Mouse (Mus musculus) testis, adult 2 months (tissue): ENCODE results near the gene Rb1. TPM values are rescaled to one million over a fixed set of nuclear protein-coding genes. Genes with fewer than 3 reads are reported as not detected.

Source experiments
- H3K27ac ChIP-seq: fragments of 200-500 bp; 2 replicates; pipeline ENCODE4 v1.5.1; 2012; ENCODE audit warnings: low read depth, low read length; ENCODE audit not compliant: control insufficient read depth, insufficient read depth
- H3K27me3 ChIP-seq: fragments of 200-500 bp; 2 replicates; pipeline ENCODE4 v1.6.1; 2012; ENCODE audit warnings: mild to moderate bottlenecking, low read length, moderate library complexity; ENCODE audit not compliant: control insufficient read depth, insufficient read depth
- H3K36me3 ChIP-seq: fragments of 200-500 bp; 2 replicates; pipeline ENCODE4 v1.6.1; 2012; ENCODE audit warnings: mild to moderate bottlenecking, low read length; ENCODE audit not compliant: control insufficient read depth, insufficient read depth
- H3K4me1 ChIP-seq: fragments of 200-500 bp; 2 replicates; pipeline ENCODE4 v1.6.1; 2012; ENCODE audit warnings: low read length; ENCODE audit not compliant: control insufficient read depth, insufficient read depth
- H3K4me3 ChIP-seq: fragments of 200-500 bp; 2 replicates; pipeline ENCODE4 v1.5.1; 2012; ENCODE audit warnings: low read depth, mild to moderate bottlenecking, low read length, moderate library complexity, mixed read lengths; ENCODE audit not compliant: control insufficient read depth
- CTCF ChIP-seq: fragments of 200-500 bp; IDR thresholded peaks from 2 replicates; pipeline ENCODE4 v1.5.1; 2012; ENCODE audit warnings: low read depth, mild to moderate bottlenecking, inconsistent platforms, low read length, moderate library complexity; ENCODE audit not compliant: control insufficient read depth, insufficient read depth, insufficient replicate concordance
- POLR2A ChIP-seq: fragments of 200-500 bp; IDR thresholded peaks from 2 replicates; pipeline ENCODE4 v1.6.1; 2012; ENCODE audit warnings: low read depth, mild to moderate bottlenecking, inconsistent platforms, low read length, moderate library complexity; ENCODE audit not compliant: control insufficient read depth
- polyA plus RNA-seq: library from polyadenylated mRNA; depleted of rRNA; stranded (reverse); fragments of >200 nt; gene quantifications from 2 replicates; pipeline ENCODE4 v1.2.3, GENCODE M21; 2012

Gene Rb1
- polyA plus RNA-seq, 1 experiment, result 6.4 TPM

GRCm38 (mm10) chr14:73204016-73204415, 121.6 kb downstream of the Rb1 start:
- H3K27me3 ChIP-seq, result no peaks in the 10 kb centered on the region
- no peak for TF ChIP-seq CTCF
- TF ChIP-seq POLR2A, result no peak
- no peak overlapping the region for H3K27ac ChIP-seq
- H3K4me3 ChIP-seq, result no peak overlapping the region
- H3K4me1 ChIP-seq, result no peaks in the 10 kb centered on the region
- H3K36me3 ChIP-seq, result no peaks in the 10 kb centered on the region

GRCm38 (mm10) chr14:73201447-73201846, 124.2 kb downstream of the Rb1 start:
- Histone ChIP-seq H3K4me1 (no peaks in the 10 kb centered on the region), H3K36me3 (peaks cover 1% of the 10 kb centered on the region; the same call in 1 of the 2 replicates), H3K27ac (0 out of 2 replicates have a peak overlapping the region, but pooled peaks have one; percentile 25), H3K4me3 (no peak overlapping the region), H3K27me3 (no peaks in the 10 kb centered on the region)
- no peak for TF ChIP-seq POLR2A

GRCm38 (mm10) chr14:73199058-73199457, 126.6 kb downstream of the Rb1 start:
- Histone ChIP-seq H3K27ac (no peak overlapping the region), H3K4me1 (no peaks in the 10 kb centered on the region)

GRCm38 (mm10) chr14:73186875-73187274, 138.7 kb downstream of the Rb1 start:
- Histone ChIP-seq H3K36me3 (no peaks in the 10 kb centered on the region), H3K27ac (no peak overlapping the region)

More at GRCm38 (mm10) chr14:73199058-73199457, 126.6 kb downstream of the Rb1 start:
- Histone ChIP-seq H3K4me3 (no peak overlapping the region), H3K36me3 (peaks cover 1% of the 10 kb centered on the region; the same call in 1 of the 2 replicates), H3K27me3 (no peaks in the 10 kb centered on the region)
- TF ChIP-seq CTCF (no peak), POLR2A (no peak)

GRCm38 (mm10) chr14:73181144-73181543, 144.5 kb downstream of the Rb1 start:
- no peak overlapping the region for H3K4me3 ChIP-seq
- H3K27me3 ChIP-seq, result no peaks in the 10 kb centered on the region
- H3K36me3 ChIP-seq, result no peaks in the 10 kb centered on the region
- TF ChIP-seq CTCF, result no peak
- no peak for TF ChIP-seq POLR2A
- H3K27ac ChIP-seq, result no peak overlapping the region
- H3K4me1 ChIP-seq, result no peaks in the 10 kb centered on the region

More at GRCm38 (mm10) chr14:73186875-73187274, 138.7 kb downstream of the Rb1 start:
- Histone ChIP-seq H3K4me1 (no peaks in the 10 kb centered on the region), H3K27me3 (no peaks in the 10 kb centered on the region), H3K4me3 (no peak overlapping the region)
- no peak for TF ChIP-seq CTCF
- no peak for TF ChIP-seq POLR2A

GRCm38 (mm10) chr14:73180671-73181070, 145.0 kb downstream of the Rb1 start:
- H3K36me3 ChIP-seq, result no peaks in the 10 kb centered on the region
- no peak overlapping the region for H3K27ac ChIP-seq
- TF ChIP-seq POLR2A, result no peak
- no peak for TF ChIP-seq CTCF
- no peak overlapping the region for H3K4me3 ChIP-seq
- no peaks in the 10 kb centered on the region for H3K27me3 ChIP-seq
- H3K4me1 ChIP-seq, result no peaks in the 10 kb centered on the region

DNA sequence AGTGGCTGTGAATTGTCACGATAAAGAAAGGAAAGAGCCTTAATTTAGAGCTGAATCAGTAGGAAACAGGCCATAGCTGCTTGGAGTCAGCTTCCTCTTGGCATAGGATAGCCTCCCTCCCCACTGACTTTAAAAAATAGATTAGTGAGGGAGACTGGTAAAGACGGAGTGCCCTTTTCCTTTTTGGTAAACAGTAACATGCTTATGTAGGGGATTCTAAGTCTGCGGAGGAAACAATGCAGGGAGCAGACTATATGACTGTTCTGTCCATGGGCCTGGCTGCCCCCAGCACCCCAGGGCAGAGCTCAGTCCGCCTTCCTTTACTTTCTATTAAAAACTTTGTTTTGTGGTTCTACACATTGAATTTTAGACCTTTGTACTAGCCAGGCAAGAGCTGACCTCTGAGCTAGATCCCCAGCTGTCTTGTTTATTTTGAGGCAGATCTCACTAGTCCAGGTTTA, 146.4 kb downstream of the Rb1 start:
- H3K4me3 ChIP-seq, result no peak overlapping the region
- H3K4me1 ChIP-seq, result no peaks in the 10 kb centered on the region
- H3K27me3 ChIP-seq, result no peaks in the 10 kb centered on the region
- no peak overlapping the region for H3K27ac ChIP-seq
- H3K36me3 ChIP-seq, result no peaks in the 10 kb centered on the region
- TF ChIP-seq POLR2A (no peak), CTCF (no peak)

GRCm38 (mm10) chr14:73177961-73178360, 147.7 kb downstream of the Rb1 start:
- Histone ChIP-seq H3K27ac (no peak overlapping the region), H3K36me3 (no peaks in the 10 kb centered on the region), H3K4me3 (no peak overlapping the region), H3K27me3 (no peaks in the 10 kb centered on the region), H3K4me1 (no peaks in the 10 kb centered on the region)
- no peak for TF ChIP-seq CTCF
- no peak for TF ChIP-seq POLR2A
